Mouse (Mus musculus) granulocyte monocyte progenitor cell, adult 5-6 weeks (primary cell): ENCODE results near the gene Nkx2-1. TPM values are rescaled to one million over a fixed set of nuclear protein-coding genes. Genes with fewer than 3 reads are reported as not detected.

Experiments
- ATAC-seq: replicated peaks from 2 replicates; pipeline ENCODE4 v1.8.0; 2016; ENCODE audit warnings: mild to moderate bottlenecking, moderate TSS enrichment, inconsistent platforms; ENCODE audit not compliant: poor library complexity, severe bottlenecking
- total RNA-seq, 2 experiments: library from RNA; stranded (forward) in 1 of 2; stranded (reverse) in 1 of 2; fragments of 200-712, 200-1000 nt in 1 of 2; fragments of >200 nt in 1 of 2; fragmentation: Nextera tagmentation in 1 of 2; gene quantifications; 2 replicates each; pipeline ENCODE4 v1.2.3; 2014 to 2017

Nkx2-1 gene
- total RNA-seq (2014; fragmentation: Nextera tagmentation) (not detected in 2 replicates), total RNA-seq (2017) (not detected in 2 replicates)

GRCm38 (mm10) chr12:56536884-56537265 is at the start of gene Nkx2-1:
Nkx2-1 (minus strand) TSS chr12:56536908.
- no peak for ATAC-seq

GRCm38 (mm10) chr12:56541068-56541467 is 4.4 kb upstream of the Nkx2-1 start:
- ATAC-seq: peak; percentile 75

GRCm38 (mm10) chr12:56540591-56540990 is 3.9 kb upstream of the Nkx2-1 start:
- no peak for ATAC-seq

GRCm38 (mm10) chr12:56538601-56539000 is 1.9 kb upstream of the Nkx2-1 start:
- ATAC-seq: no peak

- no peak for ATAC-seq
These were observed 1.2 kb upstream of the Nkx2-1 start for GRCm38 (mm10) chr12:56537931-56538330.

- no peak for ATAC-seq
These were observed 634 bp upstream of the Nkx2-1 start for GRCm38 (mm10) chr12:56537342-56537741.

- ATAC-seq: 0 out of 2 replicates have a peak, but pooled peaks have one; percentile 6
These were observed 379 bp downstream of the Nkx2-1 start for GRCm38 (mm10) chr12:56536174-56536883.

GRCm38 (mm10) chr12:56535411-56536173 is 1.1 kb downstream of the Nkx2-1 start:
- no peak for ATAC-seq

GRCm38 (mm10) chr12:56534651-56535326 is 1.9 kb downstream of the Nkx2-1 start:
- ATAC-seq: peak; percentile 29

- no peak for ATAC-seq
These were observed 2.4 kb downstream of the Nkx2-1 start for GRCm38 (mm10) chr12:56534311-56534650.

- no peak for ATAC-seq
These were observed 3.0 kb downstream of the Nkx2-1 start for GRCm38 (mm10) chr12:56533501-56534310.

- 0 out of 2 replicates have a peak, but pooled peaks have one; percentile 15 for ATAC-seq
These were observed 3.7 kb downstream of the Nkx2-1 start for GRCm38 (mm10) chr12:56532986-56533495.

GRCm38 (mm10) chr12:56532142-56532541 is 4.6 kb downstream of the Nkx2-1 start:
- no peak for ATAC-seq

- no peak for ATAC-seq
These were observed 5.6 kb downstream of the Nkx2-1 start for GRCm38 (mm10) chr12:56531051-56531620.

GRCm38 (mm10) chr12:56529931-56530330 is 6.8 kb downstream of the Nkx2-1 start:
- ATAC-seq: no peak

GRCm38 (mm10) chr12:56528881-56529681 is 7.6 kb downstream of the Nkx2-1 start:
- ATAC-seq: no peak

GRCm38 (mm10) chr12:56528034-56528570 is 8.6 kb downstream of the Nkx2-1 start:
- ATAC-seq: no peak

- ATAC-seq: no peak
These were observed 9.6 kb downstream of the Nkx2-1 start for GRCm38 (mm10) chr12:56527071-56527470.
